Mouse (Mus musculus) stomach, embryonic 16.5 days (tissue): ENCODE data around the gene Rbm17. TPM values are rescaled to one million over a fixed set of nuclear protein-coding genes. Genes with fewer than 3 reads are reported as not detected.
A peak's percentile ranks its signal among the peaks of the same experiment; 100 is the strongest.
"Not testable (repeated sequence)": the region's sequence is repeated elsewhere in the genome, so short reads cannot be mapped to it uniquely, and the experiment has no call there.

ENCODE experiments used
- ATAC-seq: fragments of 200-750 bp; cut with Nextera tagmentation; 2 replicates; pipeline ENCODE4 v1.8.0; 2017; ENCODE audit warnings: moderate number of reproducible peaks, moderate TSS enrichment; ENCODE audit not compliant: insufficient read depth, low FRiP score
- H3K27ac ChIP-seq: fragments of 300-500 bp; sonication (generic); 2 replicates; pipeline ENCODE4 v1.5.1; 2014; ENCODE audit warnings: low read length
- H3K27me3 ChIP-seq: fragments of 300-500 bp; sonication (generic); 2 replicates; pipeline ENCODE4 v1.6.1; 2014; ENCODE audit warnings: low read length, control low read depth, mixed read lengths; ENCODE audit not compliant: control insufficient read depth, insufficient read depth
- H3K36me3 ChIP-seq: fragments of 300-500 bp; sonication (generic); 2 replicates; pipeline ENCODE4 v1.6.1; 2014; ENCODE audit warnings: low read length; ENCODE audit not compliant: control insufficient read depth, insufficient read depth
- H3K4me1 ChIP-seq: fragments of 300-500 bp; sonication (generic); 2 replicates; pipeline ENCODE4 v1.6.1; 2014; ENCODE audit warnings: low read length, control low read depth, mixed read lengths; ENCODE audit not compliant: control insufficient read depth, insufficient read depth
- H3K4me2 ChIP-seq: fragments of 300-500 bp; sonication (generic); 2 replicates; pipeline ENCODE4 v1.6.1; 2014; ENCODE audit warnings: low read depth, low read length, mixed read lengths
- H3K4me3 ChIP-seq: fragments of 300-500 bp; sonication (generic); replicated peaks from 2 replicates; pipeline ENCODE4 v1.5.1; 2014; ENCODE audit warnings: mild to moderate bottlenecking, low read length
- H3K9ac ChIP-seq: fragments of 300-500 bp; sonication (generic); 2 replicates; pipeline ENCODE4 v1.6.1; 2014; ENCODE audit warnings: low read length
- H3K9me3 ChIP-seq: fragments of 300-500 bp; sonication (generic); replicated peaks from 2 replicates; pipeline ENCODE4 v1.6.1; 2016; ENCODE audit warnings: low read length, control low read depth; ENCODE audit not compliant: control insufficient read depth
- WGBS: fragments of 180-500 bp; shearing (Covaris S2); extraction: QIAGEN DNeasy Blood & Tissue Kit; methylation state at CpG from one replicate; pipeline ENCODE4 v1.1.7; 2014; 5-methylcytosine and 5-hydroxymethylcytosine counted together
- polyA plus RNA-seq: library from polyadenylated mRNA; unstranded; fragments of >200 nt; fragmentation: Nextera tagmentation; extraction: Ambion mirVana; gene quantifications from 2 replicates; pipeline ENCODE4 v1.2.1, GENCODE M21; 2015

Gene Rbm17
- polyA plus RNA-seq, 1 experiment from 2014 or later = 121 TPM

GRCm38 (mm10) chr2:11606718-11607117 lies 2.8 kb upstream of the Rbm17 start:
- not testable (repeated sequence) for ATAC-seq, H3K9ac ChIP-seq, H3K9me3 ChIP-seq, H3K4me2 ChIP-seq, H3K4me3 ChIP-seq, H3K36me3 ChIP-seq, H3K27ac ChIP-seq, H3K4me1 ChIP-seq, H3K27me3 ChIP-seq
- 77% methylated on average over 4 of the region's 4 CpGs for WGBS

GRCm38 (mm10) chr2:11604911-11605310 lies 958 bp upstream of the Rbm17 start:
- no peaks in the 10 kb centered on the region for H3K9me3 ChIP-seq
- H3K9ac ChIP-seq = no peak overlapping the region
- H3K4me2 ChIP-seq = no peak overlapping the region
- 0 out of 2 replicates have a peak, but pooled peaks cover 4% of the 10 kb centered on the region for H3K36me3 ChIP-seq
- peaks cover 10% of the 10 kb centered on the region for H3K4me1 ChIP-seq
- no peaks in the 10 kb centered on the region for H3K27me3 ChIP-seq
- no peak overlapping the region for H3K27ac ChIP-seq
- no peak overlapping the region for H3K4me3 ChIP-seq
- ATAC-seq = no peak

DNA sequence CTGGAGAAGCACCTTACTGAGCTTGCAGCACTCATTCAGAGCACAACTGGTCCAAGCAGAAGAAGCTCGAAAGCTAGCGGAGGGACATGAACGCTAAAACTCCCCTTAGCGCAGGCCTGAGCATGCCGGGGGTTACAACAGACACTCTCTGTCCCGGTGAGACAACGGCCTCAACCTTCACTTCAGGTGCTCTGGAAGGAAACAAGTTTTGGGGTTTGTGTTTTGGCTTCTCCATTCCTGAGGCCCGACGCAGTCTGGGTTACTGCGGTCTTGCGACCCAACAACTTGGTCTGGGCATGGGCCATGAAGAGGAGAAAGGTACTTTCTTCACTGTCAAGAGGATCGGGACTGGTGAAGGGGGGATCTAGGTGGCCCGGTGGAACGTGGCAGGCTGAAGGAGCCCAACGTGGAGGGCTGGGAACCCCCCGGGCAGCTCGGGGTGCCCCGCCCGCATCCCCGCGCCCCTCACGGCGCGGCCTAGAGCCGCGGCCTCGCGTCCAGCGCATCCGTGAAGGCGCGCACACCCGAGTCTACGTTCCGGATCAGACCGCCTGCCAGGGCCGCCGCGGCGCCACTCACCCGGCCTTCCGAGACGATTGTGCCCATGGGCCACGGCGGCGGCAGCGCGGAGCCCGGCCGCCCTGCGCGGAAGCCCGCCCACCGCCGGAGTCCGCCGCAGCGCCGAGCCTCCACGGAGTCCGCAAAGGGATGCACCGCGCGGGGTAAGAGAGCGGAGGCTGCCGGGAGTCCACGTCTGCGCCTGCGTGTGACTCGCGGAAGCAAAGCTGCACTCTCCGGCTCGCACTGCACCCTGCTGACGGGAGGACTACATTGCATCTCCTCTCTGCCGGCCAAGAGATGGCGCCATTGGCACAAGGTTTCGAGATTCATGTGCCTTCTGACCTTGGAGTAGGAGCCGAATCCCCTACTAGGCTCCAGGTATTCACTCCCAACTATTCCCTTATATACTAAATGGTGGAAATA lies 1.2 kb downstream of the Rbm17 start:
- Histone ChIP-seq H3K9ac (peak overlapping the region; percentile 96), H3K4me2 (peak overlapping the region; percentile 91), H3K27me3 (no peaks in the 10 kb centered on the region), H3K36me3 (0 out of 2 replicates have a peak, but pooled peaks cover 9% of the 10 kb centered on the region), H3K9me3 (no peaks in the 10 kb centered on the region), H3K4me3 (peak overlapping the region; percentile 73), H3K4me1 (peaks cover 10% of the 10 kb centered on the region), H3K27ac (peak overlapping the region; percentile 51; the same call in 1 of the 2 replicates)
- WGBS = under 1% methylated on average over 76 of the region's 78 CpGs
- peak; percentile 98 for ATAC-seq

- Histone ChIP-seq H3K36me3 (peaks cover 15% of the 10 kb centered on the region; the same call in 1 of the 2 replicates), H3K9ac (peak overlapping the region; percentile 96), H3K9me3 (no peaks in the 10 kb centered on the region), H3K4me1 (peaks cover 10% of the 10 kb centered on the region), H3K27me3 (no peaks in the 10 kb centered on the region), H3K4me3 (peak overlapping the region; percentile 73), H3K4me2 (peak overlapping the region; percentile 91), H3K27ac (no peak overlapping the region)
- no peak for ATAC-seq
- 69% methylated on average over 6 of the region's 6 CpGs for WGBS
Observed at GRCm38 (mm10) chr2:11601795-11602194, 2.2 kb downstream of the Rbm17 start.

GRCm38 (mm10) chr2:11597906-11598305 lies 6.0 kb downstream of the Rbm17 start:
- no peak for ATAC-seq
- no peak overlapping the region for H3K4me3 ChIP-seq
- H3K9me3 ChIP-seq = no peaks in the 10 kb centered on the region
- H3K27me3 ChIP-seq = no peaks in the 10 kb centered on the region
- no peak overlapping the region for H3K27ac ChIP-seq
- no peak overlapping the region for H3K9ac ChIP-seq
- H3K36me3 ChIP-seq = peaks cover 26% of the 10 kb centered on the region
- H3K4me2 ChIP-seq = no peak overlapping the region
- peaks cover 10% of the 10 kb centered on the region for H3K4me1 ChIP-seq
- 93% methylated on average over 7 of the region's 7 CpGs for WGBS

DNA sequence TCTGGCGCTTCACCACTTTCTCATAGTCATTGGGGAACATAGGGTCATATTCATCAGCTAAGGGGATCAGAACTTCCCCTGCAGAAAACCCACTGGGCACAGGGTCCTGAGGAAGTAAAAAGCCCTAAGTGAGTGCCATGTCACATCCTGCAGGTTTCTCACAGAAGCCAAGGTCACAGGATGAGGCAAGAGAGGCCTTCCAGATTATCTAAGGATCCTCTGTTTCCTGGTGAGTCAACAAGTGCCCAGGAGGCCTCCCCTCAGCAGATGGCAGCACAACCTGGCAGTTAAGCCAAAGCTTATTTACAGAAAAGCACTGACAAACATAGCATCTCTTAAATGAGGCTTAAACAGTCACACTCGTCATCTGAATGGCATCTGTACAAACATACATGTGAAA lies 7.3 kb downstream of the Rbm17 start:
- Histone ChIP-seq H3K27me3 (no peaks in the 10 kb centered on the region), H3K9ac (no peak overlapping the region), H3K4me3 (no peak overlapping the region), H3K4me1 (peaks cover 4% of the 10 kb centered on the region; the same call in 1 of the 2 replicates), H3K4me2 (no peak overlapping the region), H3K9me3 (no peaks in the 10 kb centered on the region), H3K27ac (no peak overlapping the region), H3K36me3 (peaks cover 26% of the 10 kb centered on the region)
- 83% methylated on average over 2 of the region's 2 CpGs for WGBS
- ATAC-seq = no peak

DNA sequence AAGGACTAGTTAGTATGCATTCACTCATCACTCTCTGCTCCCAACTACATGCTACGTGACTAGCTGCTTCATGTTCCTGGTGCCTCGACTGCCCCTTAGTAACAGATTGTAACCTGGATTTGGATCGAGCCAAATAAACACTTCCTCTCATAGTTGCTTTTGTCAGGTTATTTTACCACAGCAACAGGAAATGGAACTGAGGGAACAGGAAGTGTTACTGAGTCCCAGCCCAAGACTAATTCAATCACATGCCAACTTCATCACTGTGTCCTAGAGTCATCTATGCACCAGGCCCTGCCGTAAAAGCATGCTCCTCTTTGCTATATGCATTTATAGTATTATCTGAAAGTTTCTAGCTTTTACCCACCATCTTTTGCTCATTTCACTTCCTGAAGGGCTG lies 16.0 kb downstream of the Rbm17 start:
- no peaks in the 10 kb centered on the region for H3K4me1 ChIP-seq
- no peak overlapping the region for H3K4me3 ChIP-seq
- no peak for ATAC-seq
- no peak overlapping the region for H3K4me2 ChIP-seq
- peaks cover 45% of the 10 kb centered on the region for H3K36me3 ChIP-seq
- H3K27me3 ChIP-seq = no peaks in the 10 kb centered on the region
- H3K27ac ChIP-seq = no peak overlapping the region
- H3K9ac ChIP-seq = no peak overlapping the region
- WGBS = 89% methylated on average over 4 of the region's 4 CpGs
- H3K9me3 ChIP-seq = no peaks in the 10 kb centered on the region

- ATAC-seq = no peak
- 87% methylated on average over 4 of the region's 4 CpGs for WGBS
- H3K9ac ChIP-seq = no peak overlapping the region
- no peak overlapping the region for H3K4me2 ChIP-seq
- H3K27me3 ChIP-seq = no peaks in the 10 kb centered on the region
- peaks cover 6% of the 10 kb centered on the region for H3K36me3 ChIP-seq
- H3K27ac ChIP-seq = no peak overlapping the region
- no peaks in the 10 kb centered on the region for H3K4me1 ChIP-seq
- no peaks in the 10 kb centered on the region for H3K9me3 ChIP-seq
- H3K4me3 ChIP-seq = no peak overlapping the region
Observed at GRCm38 (mm10) chr2:11579399-11579798, 24.6 kb downstream of the Rbm17 start.

- Histone ChIP-seq H3K4me3 (no peak overlapping the region), H3K27ac (no peak overlapping the region), H3K36me3 (no peaks in the 10 kb centered on the region), H3K4me1 (no peaks in the 10 kb centered on the region), H3K4me2 (no peak overlapping the region), H3K9me3 (no peaks in the 10 kb centered on the region), H3K9ac (no peak overlapping the region), H3K27me3 (no peaks in the 10 kb centered on the region)
- ATAC-seq = no peak
- WGBS = 71% methylated on average over 6 of the region's 6 CpGs
Observed at GRCm38 (mm10) chr2:11578187-11578586, 25.8 kb downstream of the Rbm17 start.
